Mouse (Mus musculus): Measurements from ENCODE around the gene Olfr862. TPM values are rescaled to one million over a fixed set of nuclear protein-coding genes. Genes with fewer than 3 reads are reported as not detected.

The Olfr862 gene
- not detected in 2 replicates for polyA plus RNA-seq (2012)

DNA sequence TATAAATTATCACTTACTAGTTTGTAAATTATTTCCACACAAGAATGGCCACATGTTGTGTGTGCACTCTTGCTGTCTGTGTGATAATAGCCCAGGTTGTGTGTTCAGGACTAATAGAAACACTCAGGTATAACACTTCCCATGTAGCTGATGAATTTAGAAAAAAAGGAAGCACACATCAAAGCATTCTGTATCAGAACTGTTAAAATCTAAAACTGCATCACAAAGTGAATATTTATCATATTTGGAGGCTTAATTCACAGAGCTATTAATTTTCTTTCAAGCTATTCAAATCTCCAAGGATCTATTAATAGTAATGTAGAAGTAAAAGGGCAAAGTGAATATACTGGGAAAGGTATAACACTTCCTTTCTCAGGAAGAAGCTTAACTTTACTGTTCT, at the start of gene Olfr862:
Gene Olfr862 (minus strand): TSS at position 101 of the 400 bp plus-strand sequence.
- TF ChIP-seq TAL1 (IDR thresholded peaks at IDR 0.05; ENCODE audit: low read length) (no peak), GATA1 (IDR thresholded peaks at IDR 0.05; ENCODE audit: low read length) (no peak)
- H3K4me1 ChIP-seq (ENCODE audit: control insufficient read depth): no peaks in the 10 kb centered on the region
- no peaks in the 10 kb centered on the region for H3K27me3 ChIP-seq (ENCODE audit: control insufficient read depth)
- H3K9me3 ChIP-seq (ENCODE audit: control insufficient read depth, low read length): no peaks in the 10 kb centered on the region
- no peak within 1 kb of the TSS for H3K4me3 ChIP-seq (replicated peaks)
- H3K36me3 ChIP-seq (ENCODE audit: control insufficient read depth): no peaks in the 10 kb centered on the region

DNA sequence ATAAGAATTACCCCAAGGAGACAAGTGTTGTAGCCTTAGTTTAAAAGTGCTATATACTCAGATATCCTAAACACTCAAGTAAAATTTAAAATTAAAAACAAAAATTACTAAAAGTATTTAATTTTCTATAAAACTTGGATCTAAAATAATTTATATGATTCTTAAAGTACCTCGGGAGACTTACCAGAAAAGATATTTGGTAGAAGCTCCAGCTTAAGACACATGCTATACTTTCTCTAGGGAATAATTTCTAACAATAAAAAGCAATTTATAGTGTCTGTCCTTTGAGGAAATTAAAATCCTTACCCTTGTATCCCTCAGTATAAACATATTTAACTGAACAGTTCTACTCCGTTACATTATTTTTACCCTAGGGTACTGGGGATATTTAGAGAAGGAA, 28.8 kb upstream of the Olfr862 start, which contains the start of gene Olfr77:
Gene Olfr77 (plus strand): TSS at position 301 of the 400 bp plus-strand sequence.
- H3K27me3 ChIP-seq (ENCODE audit: control insufficient read depth): no peaks in the 10 kb centered on the region
- no peaks in the 10 kb centered on the region for H3K36me3 ChIP-seq (ENCODE audit: control insufficient read depth)
- TF ChIP-seq GATA1 (IDR thresholded peaks at IDR 0.05; ENCODE audit: low read length): no peak
- no peak for TF ChIP-seq TAL1 (IDR thresholded peaks at IDR 0.05; ENCODE audit: low read length)
- no peaks in the 10 kb centered on the region for H3K9me3 ChIP-seq (ENCODE audit: control insufficient read depth, low read length)
- no peak within 1 kb of the TSS for H3K4me3 ChIP-seq (replicated peaks)
- H3K4me1 ChIP-seq (ENCODE audit: control insufficient read depth): no peaks in the 10 kb centered on the region

DNA sequence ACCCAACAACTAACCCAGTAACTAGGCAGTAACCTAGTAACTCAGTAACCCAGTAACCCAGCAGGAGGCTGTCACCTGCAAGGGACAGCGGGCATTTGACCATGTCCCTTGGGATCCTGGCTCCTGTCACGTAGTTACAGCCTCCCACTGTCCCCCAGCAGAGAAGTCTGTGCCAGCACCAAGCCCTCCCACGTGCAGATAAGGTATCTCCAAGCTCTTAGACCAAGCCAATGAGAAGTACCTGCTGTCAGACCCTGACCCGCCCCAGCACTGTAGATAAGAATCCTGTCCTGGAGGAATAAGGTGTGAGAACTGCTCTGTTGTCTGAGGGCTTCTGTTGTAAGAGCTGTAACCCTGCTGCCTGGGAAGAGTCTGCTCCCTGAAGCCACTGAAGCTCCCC, 23.4 kb upstream of the Olfr862 start:
- Histone ChIP-seq H3K4me3 (replicated peaks) (no peak overlapping the region), H3K27me3 (ENCODE audit: control insufficient read depth) (no peaks in the 10 kb centered on the region), H3K4me1 (ENCODE audit: control insufficient read depth) (no peaks in the 10 kb centered on the region), H3K9me3 (ENCODE audit: control insufficient read depth, low read length) (peaks cover 5% of the 10 kb centered on the region; the same call in 1 of the 2 replicates), H3K36me3 (ENCODE audit: control insufficient read depth) (no peaks in the 10 kb centered on the region)
- TF ChIP-seq TAL1 (IDR thresholded peaks at IDR 0.05; ENCODE audit: low read length) (no peak), GATA1 (IDR thresholded peaks at IDR 0.05; ENCODE audit: low read length) (no peak)

DNA sequence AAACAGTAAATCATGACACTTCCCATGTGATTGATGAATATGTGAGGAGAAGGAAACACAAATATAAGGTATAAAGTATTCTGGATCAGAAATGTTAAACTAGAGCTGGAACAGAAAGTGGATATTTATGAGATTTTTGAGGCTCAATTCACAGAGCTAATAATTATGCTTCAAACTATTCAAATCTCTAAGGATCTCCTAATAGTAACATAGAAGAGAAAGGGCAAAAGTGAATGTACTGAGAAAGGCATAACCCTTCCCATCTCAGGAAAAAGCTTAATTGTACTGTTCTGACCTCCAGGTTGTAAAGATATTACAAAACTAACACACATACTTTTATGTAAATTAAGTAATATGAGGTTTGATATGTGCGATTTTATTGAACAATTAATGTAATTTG, 38.2 kb downstream of the Olfr862 start, which contains the start of gene Olfr860:
Gene Olfr860 (minus strand): TSS at position 101 of the 400 bp plus-strand sequence.
- Histone ChIP-seq H3K9me3 (ENCODE audit: control insufficient read depth, low read length) (no peaks in the 10 kb centered on the region), H3K4me1 (ENCODE audit: control insufficient read depth) (no peaks in the 10 kb centered on the region), H3K4me3 (replicated peaks) (no peak within 1 kb of the TSS), H3K27me3 (ENCODE audit: control insufficient read depth) (no peaks in the 10 kb centered on the region), H3K36me3 (ENCODE audit: control insufficient read depth) (no peaks in the 10 kb centered on the region)
- no peak for TF ChIP-seq GATA1 (IDR thresholded peaks at IDR 0.05; ENCODE audit: low read length)
- no peak for TF ChIP-seq TAL1 (IDR thresholded peaks at IDR 0.05; ENCODE audit: low read length)

Other genes starting within 250 kb of the Olfr862 start
- not detected in 2 replicates for gene Olfr857, start 178.6 kb downstream of the Olfr862 start, polyA plus RNA-seq (2012)
- 0.01 TPM in 1 of 2 replicates, not detected in the other for gene Olfr58, start 107.7 kb downstream of the Olfr862 start, polyA plus RNA-seq (2012)
- 0.01 TPM in 1 of 2 replicates, not detected in the other for gene Olfr859, start 83.1 kb downstream of the Olfr862 start, polyA plus RNA-seq (2012)
- gene Olfr860, start 38.3 kb downstream of the Olfr862 start, polyA plus RNA-seq (2012): not detected in 2 replicates
- gene Olfr77, start 28.9 kb upstream of the Olfr862 start, polyA plus RNA-seq (2012): 0.01 TPM in 1 of 2 replicates, not detected in the other
- gene Olfr866, start 140.0 kb upstream of the Olfr862 start, polyA plus RNA-seq (2012): not detected in 2 replicates
- gene Olfr867, start 169.6 kb upstream of the Olfr862 start, polyA plus RNA-seq (2012): not detected in 2 replicates
- not detected in 2 replicates for gene Olfr868, start 210.6 kb upstream of the Olfr862 start, polyA plus RNA-seq (2012)
- not detected in 2 replicates for gene Olfr869, start 241.0 kb upstream of the Olfr862 start, polyA plus RNA-seq (2012)